Comparison of ENCODE assay signal across 11 mouse cellular contexts in genomic region chr1:162043788-162044717, GRCm38 (mm10).
DNase-seq lines count a peak whose midpoint lies in the region; ATAC-seq and TF ChIP-seq lines count a peak whose summit lies in the region.
"Had no signal": no experiment of that assay in that cellular context is flagged by ENCODE, and none has a peak within 500 bp of the region (broad histone marks: within the 10 kb centered on the region; RNA-seq: fewer than 3 reads in every experiment).

No protein-coding gene starts in this region.

- no peak for TF ChIP-seq CTCF in hindbrain, postnatal 0 days (IDR thresholded peaks at IDR 0.05; ENCODE audit: low read depth)
- no peak for TF ChIP-seq CTCF in C2C12 (IDR thresholded peaks at IDR 0.05; ENCODE audit: control insufficient read depth, insufficient read depth, insufficient read length)

- no peak overlapping the region for H3K4me3 ChIP-seq in hindbrain, embryonic 10.5 days
- no peak overlapping the region for H3K4me3 ChIP-seq in hindbrain, postnatal 0 days (ENCODE audit: low read length)
- H3K4me3 ChIP-seq in C2C12 (ENCODE audit: insufficient read depth, poor library complexity, severe bottlenecking), result no peak overlapping the region
- no peak overlapping the region for H3K4me3 ChIP-seq in embryonic facial prominence, embryonic 14.5 days (ENCODE audit: low read depth, low read length)
- H3K4me3 ChIP-seq in limb, embryonic 10.5 days, result no peak overlapping the region
- H3K4me3 ChIP-seq in midbrain, embryonic 11.5 days (ENCODE audit: low read depth, low read length), result no peak overlapping the region
- H3K4me3 ChIP-seq: erythroblast, embryonic 14.5 days; liver, embryonic 13.5 days had no signal

- no peaks in the 10 kb centered on the region for H3K79me2 ChIP-seq in C2C12 (ENCODE audit: control insufficient read depth, insufficient read depth)

- WGBS in hindbrain, embryonic 10.5 days, result 66% methylated on average over 8 of the region's 8 CpGs
- 78% methylated on average over 8 of the region's 8 CpGs for WGBS in hindbrain, postnatal 0 days
- WGBS in embryonic facial prominence, embryonic 14.5 days, result 25% methylated on average over 8 of the region's 8 CpGs
- WGBS in limb, embryonic 10.5 days, result 75% methylated on average over 8 of the region's 8 CpGs
- 74% methylated on average over 8 of the region's 8 CpGs for WGBS in midbrain, embryonic 11.5 days

- peaks cover 25% of the 10 kb centered on the region for H3K4me1 ChIP-seq in hindbrain, embryonic 10.5 days (replicated peaks)
- H3K4me1 ChIP-seq in hindbrain, postnatal 0 days (ENCODE audit: insufficient read depth, low read length), result no peaks in the 10 kb centered on the region
- H3K4me1 ChIP-seq in embryonic facial prominence, embryonic 14.5 days (ENCODE audit: control insufficient read depth, insufficient read depth, low read length), result peaks cover 46% of the 10 kb centered on the region
- peaks cover 53% of the 10 kb centered on the region for H3K4me1 ChIP-seq in limb, embryonic 10.5 days
- H3K4me1 ChIP-seq in midbrain, embryonic 11.5 days (ENCODE audit: control insufficient read depth, insufficient read depth, low read length), result no peaks in the 10 kb centered on the region

- H3K79me3 ChIP-seq in C2C12 (ENCODE audit: low read depth), result no peaks in the 10 kb centered on the region

- no peak overlapping the region for H3ac ChIP-seq in C2C12 (ENCODE audit: control insufficient read depth, insufficient read length, low read depth)

- H3K27me3 ChIP-seq in hindbrain, embryonic 10.5 days (ENCODE audit: insufficient read depth, poor library complexity, severe bottlenecking), result no peaks in the 10 kb centered on the region
- no peaks in the 10 kb centered on the region for H3K27me3 ChIP-seq in hindbrain, postnatal 0 days (ENCODE audit: insufficient read depth, low read length)
- H3K27me3 ChIP-seq in C2C12 (ENCODE audit: control insufficient read depth, insufficient read depth, insufficient read length), result no peaks in the 10 kb centered on the region
- no peaks in the 10 kb centered on the region for H3K27me3 ChIP-seq in embryonic facial prominence, embryonic 14.5 days (replicated peaks; ENCODE audit: control insufficient read depth, insufficient read depth, low read length)
- no peaks in the 10 kb centered on the region for H3K27me3 ChIP-seq in limb, embryonic 10.5 days (ENCODE audit: low read depth, poor library complexity, severe bottlenecking)
- H3K27me3 ChIP-seq in midbrain, embryonic 11.5 days (ENCODE audit: control insufficient read depth, insufficient read depth, low read length), result no peaks in the 10 kb centered on the region
- H3K27me3 ChIP-seq: liver, embryonic 13.5 days had no signal

- H3K27ac ChIP-seq in hindbrain, embryonic 10.5 days, result peak overlapping the region; percentile 57
- no peak overlapping the region for H3K27ac ChIP-seq in hindbrain, postnatal 0 days
- peak overlapping the region; percentile 86 for H3K27ac ChIP-seq in embryonic facial prominence, embryonic 14.5 days (replicated peaks; ENCODE audit: low read depth, low read length)
- H3K27ac ChIP-seq in limb, embryonic 10.5 days, result peak overlapping the region; percentile 83
- no peak overlapping the region for H3K27ac ChIP-seq in midbrain, embryonic 11.5 days (ENCODE audit: low read depth, low read length)
- H3K27ac ChIP-seq: liver, embryonic 13.5 days had no signal

- H3K4me2 ChIP-seq in hindbrain, postnatal 0 days (ENCODE audit: low read depth, low read length), result no peak overlapping the region
- 0 out of 2 replicates have a peak overlapping the region, but pooled peaks have one; percentile 2 for H3K4me2 ChIP-seq in embryonic facial prominence, embryonic 14.5 days (ENCODE audit: low read depth, low read length)
- H3K4me2 ChIP-seq in midbrain, embryonic 11.5 days, result no peak overlapping the region
- H3K4me2 ChIP-seq: liver, embryonic 13.5 days had no signal

- no peak for ATAC-seq in hindbrain, postnatal 0 days
- ATAC-seq in embryonic facial prominence, embryonic 14.5 days (ENCODE audit: low read depth), result peak; percentile 83
- no peak for ATAC-seq in midbrain, embryonic 11.5 days (ENCODE audit: low FRiP score)
- ATAC-seq: midbrain, embryonic 16.5 days had no signal

- no peaks in the 10 kb centered on the region for H3K36me3 ChIP-seq in hindbrain, embryonic 10.5 days
- H3K36me3 ChIP-seq in hindbrain, postnatal 0 days (ENCODE audit: insufficient read depth, low read length), result no peaks in the 10 kb centered on the region
- no peaks in the 10 kb centered on the region for H3K36me3 ChIP-seq in C2C12 (ENCODE audit: control insufficient read depth, insufficient read depth)
- H3K36me3 ChIP-seq in embryonic facial prominence, embryonic 14.5 days (ENCODE audit: control insufficient read depth, insufficient read depth, low read length), result no peaks in the 10 kb centered on the region
- no peaks in the 10 kb centered on the region for H3K36me3 ChIP-seq in limb, embryonic 10.5 days
- no peaks in the 10 kb centered on the region for H3K36me3 ChIP-seq in midbrain, embryonic 11.5 days (ENCODE audit: control insufficient read depth, insufficient read depth, low read length)
- H3K36me3 ChIP-seq: liver, embryonic 13.5 days had no signal

- H3K9me3 ChIP-seq in hindbrain, embryonic 10.5 days, result no peaks in the 10 kb centered on the region
- H3K9me3 ChIP-seq in hindbrain, postnatal 0 days (ENCODE audit: low read length), result no peaks in the 10 kb centered on the region
- H3K9me3 ChIP-seq in embryonic facial prominence, embryonic 14.5 days (ENCODE audit: control insufficient read depth, low read length), result no peaks in the 10 kb centered on the region
- H3K9me3 ChIP-seq in limb, embryonic 10.5 days (replicated peaks), result no peaks in the 10 kb centered on the region
- H3K9me3 ChIP-seq in midbrain, embryonic 11.5 days (ENCODE audit: control insufficient read depth, low read length), result no peaks in the 10 kb centered on the region
- H3K9me3 ChIP-seq: liver, embryonic 13.5 days had no signal

- DNase-seq in hindbrain, embryonic 10.5 days (ENCODE audit: low spot score), result no peak
- no peak for DNase-seq in hindbrain, postnatal 0 days (ENCODE audit: low spot score)
- peak; percentile 88 for DNase-seq in embryonic facial prominence, embryonic 14.5 days (ENCODE audit: low spot score)
- DNase-seq in limb, embryonic 10.5 days (ENCODE audit: low spot score), result no peak
- no peak for DNase-seq in midbrain, embryonic 11.5 days (ENCODE audit: low spot score, missing footprints)
- DNase-seq in urinary bladder, postnatal 25 days (ENCODE audit: low spot score), result no peak
- no peak for DNase-seq in lung, postnatal 36 days
- DNase-seq: liver, embryonic 13.5 days had no signal

- H3K9ac ChIP-seq in hindbrain, postnatal 0 days (replicated peaks; ENCODE audit: low read length), result no peak overlapping the region
- 0 out of 2 replicates have a peak overlapping the region, but pooled peaks have one; percentile 15 for H3K9ac ChIP-seq in embryonic facial prominence, embryonic 14.5 days (ENCODE audit: low read depth, low read length)
- H3K9ac ChIP-seq in midbrain, embryonic 11.5 days (ENCODE audit: low read length), result no peak overlapping the region
- H3K9ac ChIP-seq: liver, embryonic 13.5 days had no signal

TF ChIP-seq in C2C12, 6 proteins besides CTCF, POLR2A, EP300 and RAD21:
- peak; percentile 15 for TF ChIP-seq CEBPB (IDR thresholded peaks at IDR 0.05; ENCODE audit: low read depth)
- TF ChIP-seq MAX (IDR thresholded peaks at IDR 0.05), result no peak
- no peak for TF ChIP-seq USF1 (IDR thresholded peaks at IDR 0.05; ENCODE audit: low read depth)

Comparison
In these comparisons a context has a peak if more than half of its experiments do, and no peak if none do; other contexts are left out.
1. H3K27ac ChIP-seq: peak in hindbrain, embryonic 10.5 days (single experiment), embryonic facial prominence, embryonic 14.5 days (single experiment) and limb, embryonic 10.5 days (single experiment); none in hindbrain, postnatal 0 days (single experiment) and midbrain, embryonic 11.5 days (single experiment).